Mouse (Mus musculus) kidney, postnatal 0 days (tissue): ENCODE results near the gene Prkcz. TPM values are rescaled to one million over a fixed set of nuclear protein-coding genes. Genes with fewer than 3 reads are reported as not detected.

Source experiments
- ATAC-seq: fragments of 200-750 bp; cut with Nextera tagmentation; replicated peaks from 2 replicates; pipeline ENCODE4 v1.8.0; 2017; ENCODE audit warnings: low read depth, moderate number of reproducible peaks, moderate TSS enrichment, moderate library complexity; ENCODE audit not compliant: low FRiP score
- DNase-seq: peaks from one replicate; pipeline ENCODE4 v3.0.0-alpha.2; 2016; ENCODE audit warnings: low spot score
- H3K27ac ChIP-seq: fragments of 300-500 bp; sonication (generic); 2 replicates; pipeline ENCODE4 v1.5.1; 2014; ENCODE audit warnings: mild to moderate bottlenecking
- H3K27me3 ChIP-seq: fragments of 300-500 bp; sonication (generic); 2 replicates; pipeline ENCODE4 v1.6.1; 2014; ENCODE audit warnings: low read length, mixed read lengths; ENCODE audit not compliant: insufficient read depth
- H3K36me3 ChIP-seq: fragments of 300-500 bp; sonication (generic); 2 replicates; pipeline ENCODE4 v1.6.1; 2014; ENCODE audit warnings: low read length, mixed read lengths; ENCODE audit not compliant: insufficient read depth
- H3K4me1 ChIP-seq: fragments of 300-500 bp; sonication (generic); replicated peaks from 2 replicates; pipeline ENCODE4 v1.6.1; 2014; ENCODE audit warnings: antibody characterized with exemption, low read length, mixed read lengths; ENCODE audit not compliant: insufficient read depth
- H3K4me2 ChIP-seq: fragments of 300-500 bp; sonication (generic); 2 replicates; pipeline ENCODE4 v1.6.1; 2014; ENCODE audit warnings: mild to moderate bottlenecking, low read length, moderate library complexity, mixed read lengths
- H3K4me3 ChIP-seq: fragments of 300-500 bp; sonication (generic); replicated peaks from 2 replicates; pipeline ENCODE4 v1.5.1; 2014; ENCODE audit warnings: low read depth, low read length
- H3K9ac ChIP-seq: fragments of 300-500 bp; sonication (generic); 2 replicates; pipeline ENCODE4 v1.6.1; 2014; ENCODE audit warnings: low read depth, low read length
- H3K9me3 ChIP-seq: fragments of 300-500 bp; sonication (generic); replicated peaks from 2 replicates; pipeline ENCODE4 v1.6.1; 2016; ENCODE audit warnings: low read length, inconsistent platforms, mixed read lengths
- CTCF ChIP-seq: IDR thresholded peaks from 2 replicates; pipeline ENCODE4 v1.5.1; 2016; ENCODE audit warnings: antibody characterized with exemption, low read depth, mild to moderate bottlenecking, moderate library complexity
- WGBS: fragments of 180-500 bp; shearing (Covaris S2); extraction: QIAGEN DNeasy Blood & Tissue Kit; methylation state at CpG from one replicate; pipeline ENCODE4 v1.1.7; 2014; 5-methylcytosine and 5-hydroxymethylcytosine counted together
- polyA plus RNA-seq: library from polyadenylated mRNA; unstranded; fragments of >200 nt; fragmentation: Nextera tagmentation; extraction: Ambion mirVana; gene quantifications from 2 replicates; pipeline ENCODE4 v1.2.1, GENCODE M21; 2015

Gene Prkcz
- polyA plus RNA-seq, 1 experiment from 2014 or later: 20.2 TPM

GRCm38 (mm10) chr4:155218104-155218732 lies 142.9 kb downstream of the Prkcz start:
- Histone ChIP-seq H3K9ac (peak overlapping the region; percentile 97; the same call in 1 of the 2 replicates), H3K4me2 (peak overlapping the region; percentile 96), H3K9me3 (no peaks in the 10 kb centered on the region), H3K27ac (peak overlapping the region; percentile 44; the same call in 1 of the 2 replicates), H3K4me1 (peaks cover 66% of the 10 kb centered on the region), H3K4me3 (peak overlapping the region; percentile 86; the same call in 1 of the 2 replicates), H3K27me3 (no peaks in the 10 kb centered on the region), H3K36me3 (no peaks in the 10 kb centered on the region)
- TF ChIP-seq CTCF: no peak
- ATAC-seq (no peak), DNase-seq (no peak)
- 64% methylated on average over 9 of the region's 9 CpGs for WGBS

DNA sequence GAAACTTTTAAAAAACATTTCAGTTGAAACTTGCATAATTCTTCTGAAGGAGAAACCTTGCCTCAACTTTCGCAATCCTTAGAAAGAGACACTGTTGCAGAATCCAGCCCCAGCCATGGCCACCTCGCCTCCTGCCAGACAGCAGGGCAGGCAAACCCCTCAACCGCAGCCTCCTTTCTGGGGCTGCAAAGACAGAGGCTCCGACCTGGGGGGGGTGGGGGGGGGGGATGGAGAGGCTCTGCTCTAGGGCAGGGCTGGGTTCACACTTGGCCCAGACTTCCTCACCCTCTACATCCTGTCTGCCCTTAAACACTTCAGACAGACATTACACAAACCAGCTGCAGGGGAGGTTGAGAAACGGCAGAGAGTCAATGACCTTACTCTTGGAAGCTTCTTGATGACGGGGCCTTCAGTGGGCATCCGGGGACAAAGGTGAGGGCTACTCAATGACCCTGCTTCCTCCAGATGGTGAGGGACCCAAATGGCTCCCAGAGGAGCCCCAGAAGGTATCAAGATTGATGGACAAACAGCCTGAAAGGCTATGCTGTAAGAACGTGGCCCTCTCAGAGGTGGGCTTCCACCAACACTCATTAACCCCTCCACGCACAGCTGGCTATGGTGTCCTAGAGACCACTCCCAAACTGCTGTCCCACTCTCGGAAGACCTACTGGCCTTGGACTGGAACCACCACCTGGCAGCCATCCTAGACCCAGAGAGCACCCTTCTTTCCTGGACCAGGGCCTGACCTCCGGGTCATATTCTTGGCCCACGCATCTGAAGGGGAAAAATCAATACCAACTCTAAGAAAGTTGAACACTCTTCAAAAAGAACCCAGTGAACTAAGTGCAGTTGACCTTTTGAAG lies 143.7 kb downstream of the Prkcz start:
- TF ChIP-seq CTCF: no peak
- no peaks in the 10 kb centered on the region for H3K27me3 ChIP-seq
- peaks cover 72% of the 10 kb centered on the region for H3K4me1 ChIP-seq
- peak overlapping the region; percentile 0; the same call in 1 of the 2 replicates for H3K27ac ChIP-seq
- DNase-seq: peak; percentile 67
- no peaks in the 10 kb centered on the region for H3K36me3 ChIP-seq
- no peaks in the 10 kb centered on the region for H3K9me3 ChIP-seq
- no peak overlapping the region for H3K9ac ChIP-seq
- H3K4me3 ChIP-seq: no peak overlapping the region; the same call in 1 of the 2 replicates
- H3K4me2 ChIP-seq: peak overlapping the region; percentile 96
- WGBS: 22% methylated on average over 12 of the region's 12 CpGs
- ATAC-seq: no peak

- DNase-seq (peak; percentile 73), ATAC-seq (no peak)
- 35% methylated on average over 12 of the region's 12 CpGs for WGBS
- no peak overlapping the region for H3K4me3 ChIP-seq
- TF ChIP-seq CTCF: peak; percentile 16; the same call in 1 of the 2 replicates
- peaks cover 73% of the 10 kb centered on the region for H3K4me1 ChIP-seq
- peak overlapping the region; percentile 47; the same call in 1 of the 2 replicates for H3K27ac ChIP-seq
- peaks cover 3% of the 10 kb centered on the region for H3K36me3 ChIP-seq
- H3K4me2 ChIP-seq: peak overlapping the region; percentile 35
- no peak overlapping the region for H3K9ac ChIP-seq
- H3K27me3 ChIP-seq: no peaks in the 10 kb centered on the region
- no peaks in the 10 kb centered on the region for H3K9me3 ChIP-seq
Observed at GRCm38 (mm10) chr4:155215773-155216630, 145.2 kb downstream of the Prkcz start.

- ATAC-seq: no peak
- DNase-seq: no peak
- Histone ChIP-seq H3K9me3 (no peaks in the 10 kb centered on the region), H3K27ac (no peak overlapping the region), H3K9ac (no peak overlapping the region), H3K4me2 (peak overlapping the region; percentile 35), H3K4me3 (no peak overlapping the region), H3K36me3 (peaks cover 9% of the 10 kb centered on the region), H3K4me1 (peaks cover 73% of the 10 kb centered on the region), H3K27me3 (no peaks in the 10 kb centered on the region)
- TF ChIP-seq CTCF: no peak
- 37% methylated on average over 9 of the region's 9 CpGs for WGBS
Observed at GRCm38 (mm10) chr4:155215203-155215602, 146.0 kb downstream of the Prkcz start.

DNA sequence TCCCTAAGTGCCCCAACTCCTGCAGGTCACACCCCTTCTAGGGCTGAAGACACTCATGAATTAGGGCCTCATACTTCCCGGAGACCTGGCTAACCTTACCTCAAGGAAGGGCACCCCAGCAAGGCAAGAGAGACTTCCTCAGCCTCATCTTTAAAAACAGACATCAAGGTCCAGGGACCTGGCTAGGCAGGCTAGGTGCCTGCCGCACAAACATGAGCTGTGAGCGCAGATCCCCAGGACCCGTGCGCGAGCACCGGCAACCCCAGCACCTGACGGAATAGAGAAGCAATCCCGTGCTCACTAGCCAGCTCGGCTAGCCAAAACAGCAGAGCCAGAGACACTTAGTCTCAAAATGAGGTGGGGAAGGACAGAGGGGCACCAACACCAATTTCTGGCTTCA lies 146.4 kb downstream of the Prkcz start:
- WGBS: 69% methylated on average over 10 of the region's 10 CpGs
- peaks cover 72% of the 10 kb centered on the region for H3K4me1 ChIP-seq
- no peak overlapping the region for H3K4me3 ChIP-seq
- DNase-seq (no peak), ATAC-seq (no peak)
- peak overlapping the region; percentile 35 for H3K4me2 ChIP-seq
- TF ChIP-seq CTCF: no peak
- no peaks in the 10 kb centered on the region for H3K9me3 ChIP-seq
- H3K27me3 ChIP-seq: no peaks in the 10 kb centered on the region
- H3K27ac ChIP-seq: 0 out of 2 replicates have a peak overlapping the region, but pooled peaks have one; percentile 13
- H3K36me3 ChIP-seq: peaks cover 10% of the 10 kb centered on the region
- H3K9ac ChIP-seq: no peak overlapping the region

DNA sequence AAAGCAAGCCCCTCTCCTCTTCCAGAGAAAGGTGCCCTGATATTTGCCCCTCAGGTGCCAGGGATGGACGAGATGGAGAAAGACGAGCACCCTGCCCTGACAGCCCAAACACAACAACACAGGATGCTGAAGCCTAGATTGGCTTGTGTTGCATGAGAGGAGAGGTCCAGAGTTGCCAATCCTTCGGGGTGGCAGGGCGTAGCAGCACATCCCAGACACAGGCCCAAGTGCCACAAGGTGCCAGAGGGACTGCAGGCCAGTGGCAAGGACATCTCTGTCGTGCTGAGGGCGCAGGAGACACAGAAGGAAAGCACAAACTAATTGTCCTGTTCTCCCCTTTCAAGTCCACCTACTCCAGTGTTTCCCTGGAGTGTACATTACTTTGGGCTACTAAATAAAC lies 147.0 kb downstream of the Prkcz start:
- H3K4me1 ChIP-seq: peaks cover 67% of the 10 kb centered on the region
- no peak overlapping the region for H3K9ac ChIP-seq
- TF ChIP-seq CTCF: no peak
- H3K27me3 ChIP-seq: no peaks in the 10 kb centered on the region
- ATAC-seq (no peak), DNase-seq (no peak)
- no peak overlapping the region for H3K4me2 ChIP-seq
- H3K4me3 ChIP-seq: no peak overlapping the region
- H3K36me3 ChIP-seq: peaks cover 12% of the 10 kb centered on the region
- no peaks in the 10 kb centered on the region for H3K9me3 ChIP-seq
- no peak overlapping the region for H3K27ac ChIP-seq
- 70% methylated on average over 6 of the region's 6 CpGs for WGBS
